Mouse (Mus musculus) right cerebral cortex, postnatal 36 days (tissue): ENCODE data around the gene Washc3.

Source experiments
- DNase-seq, 2 experiments: peaks; one replicate each; pipeline ENCODE4 v3.0.0; 2022; ENCODE audit warnings: low spot score in 2 of 2, mixed read lengths in 1 of 2

Gene Washc3

DNA sequence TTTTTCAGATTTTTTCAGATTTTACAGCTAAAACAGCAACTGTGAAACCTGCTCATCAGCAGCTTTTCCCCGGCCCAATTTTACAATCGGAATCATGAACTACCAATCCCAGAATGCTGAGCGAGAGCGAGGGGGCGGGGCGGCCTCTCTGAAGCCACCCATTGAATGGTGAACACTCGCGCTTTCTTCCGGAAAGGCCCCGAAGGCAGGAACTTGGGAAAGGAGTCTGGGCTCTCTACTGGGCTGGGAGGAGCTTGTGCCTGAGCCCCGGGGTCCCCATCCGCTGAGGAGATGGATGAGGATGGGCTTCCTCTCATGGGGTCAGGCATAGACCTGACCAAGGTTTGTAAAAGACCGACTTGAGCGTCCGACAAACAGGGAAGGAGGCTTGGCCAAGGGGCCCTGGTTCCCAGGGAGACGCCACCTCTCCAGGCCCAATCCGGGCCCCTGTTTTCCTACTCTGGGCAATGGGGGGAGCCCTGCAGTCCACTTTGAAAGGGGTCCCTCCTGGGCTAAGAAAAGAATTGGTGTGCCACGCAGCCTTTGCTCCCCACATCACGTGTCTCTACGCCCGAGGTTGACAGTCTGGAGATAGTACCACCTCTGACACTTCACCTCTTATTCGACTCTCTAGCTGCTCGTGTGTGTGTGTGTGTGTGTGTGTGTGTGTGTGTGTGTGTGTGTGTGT, at the start of gene Washc3:
Washc3 (plus strand) TSS at position 143 of the 688 bp plus-strand sequence.
- DNase-seq: peak; percentile 89 to 90

DNA sequence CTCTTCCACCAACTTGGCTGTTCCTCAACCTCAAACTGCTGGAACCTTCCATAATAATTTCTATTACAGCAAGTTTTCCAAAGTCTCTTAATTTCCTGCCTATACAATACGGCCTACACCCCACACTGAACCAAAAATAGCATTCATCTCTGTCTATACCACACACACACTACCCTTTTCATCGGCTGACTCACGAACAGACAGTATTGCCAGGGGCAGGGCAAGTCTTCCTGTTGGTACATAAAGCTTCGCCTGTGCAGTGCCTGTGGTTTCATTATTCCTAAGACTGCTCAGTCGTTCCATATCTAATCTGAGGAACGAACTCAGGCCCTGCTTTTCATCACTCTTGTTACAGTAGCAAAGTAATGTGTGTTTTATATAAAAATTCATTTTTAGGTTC, 49.2 kb upstream of the Washc3 start:
- DNase-seq: no peak

DNA sequence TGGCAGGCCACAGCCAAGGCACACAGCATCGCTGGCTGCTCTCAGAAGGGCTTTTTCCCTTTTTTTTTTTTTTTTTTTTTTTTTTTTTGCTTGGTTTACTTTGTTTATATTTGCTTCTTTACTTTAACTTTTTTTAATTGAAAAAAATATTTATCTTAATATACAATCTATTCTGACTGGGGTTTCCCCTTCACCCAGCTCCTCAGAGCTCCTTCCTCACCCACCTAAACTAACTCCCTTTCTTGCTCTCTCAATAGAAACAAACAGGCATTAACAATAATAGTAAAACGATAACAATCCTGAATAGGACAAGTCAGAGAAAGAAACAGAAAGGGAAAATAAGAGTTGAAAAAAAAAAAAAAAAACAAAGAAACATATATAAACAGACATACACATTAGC, 38.8 kb upstream of the Washc3 start:
- DNase-seq: no peak

DNA sequence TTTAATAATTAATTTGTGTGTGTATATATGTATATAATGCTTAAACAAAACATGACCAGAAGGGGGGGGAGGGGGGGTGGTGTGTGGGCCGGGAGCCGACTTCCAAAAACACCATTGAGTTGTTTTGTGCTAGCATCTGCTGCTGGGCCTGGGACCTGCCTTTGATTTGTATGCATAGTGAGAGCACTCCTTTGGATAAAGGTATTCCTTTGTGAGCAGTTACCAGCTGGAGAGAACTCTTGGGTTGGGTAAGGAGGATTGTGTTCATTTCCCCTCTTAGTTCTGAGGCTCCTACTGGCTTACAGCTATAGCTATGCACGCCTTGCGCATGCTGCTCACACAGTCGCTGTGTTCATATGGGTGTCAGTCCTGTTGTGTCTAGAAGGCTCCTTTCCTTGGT, 38.2 kb upstream of the Washc3 start:
- no peak for DNase-seq

DNA sequence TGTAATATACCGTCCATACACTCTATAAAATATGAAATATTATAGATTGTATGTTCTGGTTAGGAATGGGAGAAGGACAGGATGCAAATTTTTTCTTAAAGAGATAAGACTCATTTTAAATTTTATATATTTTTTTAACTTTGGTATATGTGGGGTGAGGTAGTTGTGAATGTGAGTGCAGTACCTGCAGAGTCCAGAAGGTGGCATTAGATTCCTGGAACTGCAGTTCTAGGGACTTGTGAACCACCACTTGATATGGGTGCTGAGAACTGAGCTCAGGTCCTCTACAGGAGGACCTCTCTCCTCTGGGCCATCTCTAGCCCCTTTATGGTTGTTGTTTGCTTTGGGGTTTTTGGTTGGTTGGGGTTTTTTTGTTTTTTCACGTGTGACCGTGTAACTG, 34.7 kb upstream of the Washc3 start:
- no peak for DNase-seq

DNA sequence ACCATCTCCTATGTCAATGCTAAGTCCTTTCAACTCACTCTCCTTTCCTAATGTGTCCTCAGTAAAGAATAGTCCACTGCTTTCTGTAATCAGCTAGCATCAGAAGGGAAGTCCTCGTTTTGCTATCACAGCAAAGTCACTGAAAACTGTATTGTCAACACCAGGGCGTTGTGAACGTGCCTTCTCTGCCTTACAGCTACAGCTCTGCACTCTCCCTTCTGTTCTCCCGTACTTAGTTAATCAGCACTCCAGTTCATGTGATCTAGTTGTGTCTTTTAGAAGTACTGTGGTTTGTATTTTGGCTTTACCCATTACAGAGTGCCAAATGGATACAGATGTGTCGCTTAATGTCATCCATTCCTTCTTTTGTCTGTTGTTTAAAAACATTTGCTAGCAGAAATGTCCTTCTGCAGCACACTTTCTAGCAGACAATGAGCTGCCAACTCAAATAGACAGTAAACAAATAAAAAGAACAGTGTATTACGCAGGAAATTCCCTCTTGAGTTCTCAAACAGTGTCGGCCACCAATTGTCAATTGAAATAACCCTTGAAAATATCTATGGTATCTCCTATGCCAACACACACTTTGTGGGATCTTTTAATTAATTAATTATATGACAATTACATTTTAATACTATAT, 33.3 kb upstream of the Washc3 start:
- DNase-seq: no peak

DNA sequence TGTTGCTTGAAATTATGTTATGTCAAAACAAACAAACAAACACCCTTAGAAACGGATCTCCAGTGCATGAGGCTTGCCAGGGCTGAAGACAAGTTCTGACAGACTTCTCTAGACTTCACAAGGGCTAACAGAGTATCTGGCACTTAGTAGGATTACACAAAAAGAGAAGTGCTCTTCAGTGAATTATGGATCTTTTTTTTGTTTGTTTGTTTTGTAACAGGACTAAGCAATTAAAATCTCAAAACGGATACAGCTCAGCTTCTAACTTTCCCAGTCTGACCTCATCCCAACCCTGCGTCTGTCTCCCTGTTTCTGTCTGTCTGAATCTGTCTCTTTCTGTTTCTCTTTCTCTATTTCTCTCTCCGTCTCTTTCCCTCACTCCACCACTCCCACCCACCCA, 352 bp upstream of the Washc3 start:
- DNase-seq: no peak

DNA sequence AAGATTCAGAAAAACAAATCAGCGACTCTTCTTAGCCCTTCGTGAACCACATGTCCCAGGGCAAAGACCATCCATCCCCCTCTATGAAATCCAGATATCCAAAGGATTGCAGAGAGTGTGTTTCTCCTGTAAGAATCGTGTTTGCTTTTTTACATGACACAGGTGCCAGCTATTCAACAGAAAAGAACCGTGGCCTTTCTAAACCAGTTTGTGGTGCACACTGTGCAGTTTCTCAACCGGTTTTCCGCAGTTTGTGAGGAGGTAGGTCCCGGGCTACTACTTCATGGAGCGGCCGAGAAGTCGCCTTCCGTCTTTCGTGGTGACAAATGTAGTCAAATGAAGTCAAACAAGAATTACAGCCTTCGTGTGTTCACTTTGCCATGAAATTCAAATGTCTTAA, 757 bp downstream of the Washc3 start:
- no peak for DNase-seq

DNA sequence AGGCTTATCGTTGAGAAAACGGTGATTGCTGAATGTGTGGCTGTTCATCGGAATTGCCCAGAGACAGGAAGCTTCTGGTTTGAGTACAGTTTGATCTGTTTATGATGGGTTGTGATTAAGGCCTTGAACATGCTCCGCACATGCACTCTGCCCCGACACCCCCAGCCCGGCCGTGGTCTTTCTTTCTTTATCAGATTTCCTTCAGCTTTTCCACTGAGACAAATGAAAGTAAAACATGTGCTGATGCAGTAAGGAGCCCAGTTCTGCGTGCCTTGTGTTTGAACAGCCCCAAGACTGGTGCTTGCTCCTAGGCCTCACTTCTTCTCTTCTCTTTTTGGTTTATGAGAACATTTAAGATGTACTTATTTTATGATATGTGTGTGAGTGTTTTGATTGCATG, 1.7 kb downstream of the Washc3 start:
- DNase-seq: no peak

DNA sequence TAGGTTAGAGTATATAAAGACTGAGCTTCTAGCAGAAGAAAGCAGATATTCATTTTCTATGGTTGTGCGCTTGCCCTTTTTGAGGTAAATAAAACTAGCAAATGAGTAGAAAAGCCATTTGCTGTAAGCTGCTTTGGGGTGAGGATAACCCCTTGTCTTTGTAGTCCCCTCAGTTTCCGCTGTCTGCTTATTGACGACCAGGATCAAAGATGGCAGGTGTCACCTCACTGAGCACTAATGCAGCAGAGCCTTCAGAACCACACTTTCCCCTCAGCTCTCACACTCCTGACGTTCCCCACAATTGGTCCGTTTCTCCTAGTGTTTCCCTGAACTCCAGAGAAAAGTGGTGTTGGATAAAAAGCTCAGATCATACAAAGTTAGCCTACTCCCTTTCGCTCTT, 2.3 kb downstream of the Washc3 start:
- no peak for DNase-seq

DNA sequence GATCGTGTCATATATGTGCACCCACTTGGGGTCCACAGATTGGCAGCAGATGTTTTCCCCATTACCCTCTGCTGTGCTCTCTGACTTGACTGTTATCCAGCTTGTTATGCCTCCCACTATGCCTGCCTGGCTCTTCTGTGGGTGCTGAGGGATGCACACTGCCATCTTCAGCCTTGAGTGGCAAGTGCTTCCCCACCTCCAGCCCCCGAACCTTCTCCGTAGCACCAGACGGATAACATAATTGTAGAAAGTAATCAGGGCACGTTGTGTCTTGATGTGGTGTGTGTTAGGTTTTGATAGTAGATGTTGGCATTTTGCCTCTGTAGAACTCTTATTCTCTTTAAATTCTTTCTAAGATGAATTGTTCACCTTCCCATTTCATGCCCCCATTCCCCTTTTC, 11.8 kb downstream of the Washc3 start:
- DNase-seq: no peak

DNA sequence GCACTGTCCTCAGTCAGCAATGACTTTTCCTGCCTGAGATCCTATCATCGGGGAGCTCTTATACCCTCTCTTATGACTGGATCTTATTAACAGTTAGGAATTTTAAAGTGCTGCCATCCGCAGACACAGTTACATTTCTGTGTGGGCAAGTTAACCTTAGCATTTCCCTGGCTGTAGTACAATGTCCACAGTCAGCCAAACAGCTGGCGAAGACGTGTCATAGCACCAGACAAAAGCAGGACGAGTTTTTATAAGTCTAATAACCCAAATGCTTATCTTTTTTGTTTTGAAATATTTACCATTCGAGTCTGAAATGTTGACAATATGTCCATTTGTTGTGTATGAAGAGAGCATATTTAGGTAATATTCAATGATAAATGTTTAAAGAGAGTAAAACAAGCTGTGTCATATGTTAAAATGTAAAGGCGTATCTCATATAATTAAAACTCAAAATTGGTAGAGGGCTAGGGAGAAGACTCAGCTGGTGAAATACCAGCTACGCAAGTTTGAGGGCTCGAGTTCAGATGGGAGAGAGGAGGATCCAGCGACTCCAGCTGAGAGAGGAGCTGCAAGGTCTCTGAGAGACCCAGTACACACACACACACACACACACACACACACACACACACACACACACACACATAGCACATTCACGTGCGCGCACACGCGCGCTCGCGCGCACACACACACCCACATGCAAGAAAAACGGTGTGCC, 14.1 kb downstream of the Washc3 start:
- no peak for DNase-seq

DNA sequence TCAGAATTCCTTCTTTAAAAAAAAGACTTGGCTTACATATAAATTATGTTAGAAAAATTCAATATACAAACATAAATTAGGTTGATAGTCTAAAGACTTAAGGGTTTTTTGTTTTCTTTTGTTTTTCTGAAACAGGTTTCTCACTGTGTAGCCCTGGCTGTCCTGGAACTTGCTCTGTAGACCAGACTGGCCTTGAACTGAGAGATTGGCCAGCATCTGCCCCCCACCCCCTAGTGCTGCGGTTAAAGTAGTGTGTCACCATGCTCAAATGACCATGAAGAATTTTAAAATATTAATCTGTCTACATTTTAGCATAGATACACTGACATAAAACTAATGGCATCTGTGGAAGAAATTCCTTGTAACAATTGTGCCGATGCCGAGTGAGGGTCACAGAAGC, 17.3 kb downstream of the Washc3 start:
- DNase-seq: no peak

DNA sequence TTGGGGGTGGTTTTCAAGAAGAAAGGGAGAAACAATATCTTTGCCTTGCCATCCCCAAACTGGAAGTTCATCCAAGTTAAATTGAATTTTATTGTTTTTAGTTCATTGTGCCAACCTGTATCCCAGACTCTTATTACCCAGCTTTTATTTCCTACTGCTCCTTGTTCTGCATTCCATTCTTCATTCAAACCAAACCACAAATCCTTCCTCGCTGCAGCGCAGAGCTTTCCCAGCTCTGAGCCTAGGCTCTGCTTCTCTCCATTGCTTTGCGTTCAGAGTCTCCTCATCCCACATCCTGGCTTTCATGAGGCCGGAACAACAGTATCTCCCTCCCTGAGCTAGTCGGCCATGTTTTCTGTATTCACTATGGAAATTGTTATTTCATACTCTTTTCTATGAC, 20.8 kb downstream of the Washc3 start:
- DNase-seq: no peak

DNA sequence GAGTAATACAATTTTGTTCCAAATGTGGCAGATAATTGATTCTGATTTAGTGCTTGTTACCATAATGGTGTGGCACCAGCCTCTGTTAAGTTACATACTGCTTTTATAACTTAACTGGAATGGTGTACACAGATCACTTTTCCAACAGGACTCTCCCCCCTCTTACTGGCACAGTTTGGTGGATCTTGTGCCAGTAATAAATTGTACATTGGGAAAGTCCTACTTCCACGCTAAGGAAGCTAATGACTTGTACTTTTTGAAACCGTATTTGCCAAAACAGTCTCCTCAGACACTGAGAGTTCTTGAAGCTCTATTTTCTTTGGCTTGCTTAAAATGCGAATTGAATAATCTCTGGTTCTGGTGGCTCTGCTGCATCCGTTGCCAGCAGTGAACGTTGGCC, 24.5 kb downstream of the Washc3 start:
- DNase-seq: no peak

DNA sequence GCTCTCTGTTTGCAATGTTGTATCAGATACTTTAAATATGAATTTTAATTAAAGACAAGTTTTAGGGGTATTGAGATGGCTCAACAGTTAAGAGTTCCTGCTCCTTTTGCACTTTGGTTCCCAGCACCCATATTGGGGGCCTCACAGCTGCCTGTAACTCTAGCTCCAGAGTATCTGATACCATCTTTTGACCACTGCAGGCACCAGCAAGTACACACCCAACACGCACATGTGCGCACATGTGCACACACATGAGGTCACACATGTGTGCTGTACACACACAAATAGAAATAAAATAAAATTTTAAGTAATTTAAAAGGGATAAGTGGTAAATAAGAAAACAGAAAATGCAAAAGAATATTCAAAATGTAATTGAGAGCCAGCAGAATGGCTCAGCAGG, 27.1 kb downstream of the Washc3 start:
- DNase-seq: no peak

DNA sequence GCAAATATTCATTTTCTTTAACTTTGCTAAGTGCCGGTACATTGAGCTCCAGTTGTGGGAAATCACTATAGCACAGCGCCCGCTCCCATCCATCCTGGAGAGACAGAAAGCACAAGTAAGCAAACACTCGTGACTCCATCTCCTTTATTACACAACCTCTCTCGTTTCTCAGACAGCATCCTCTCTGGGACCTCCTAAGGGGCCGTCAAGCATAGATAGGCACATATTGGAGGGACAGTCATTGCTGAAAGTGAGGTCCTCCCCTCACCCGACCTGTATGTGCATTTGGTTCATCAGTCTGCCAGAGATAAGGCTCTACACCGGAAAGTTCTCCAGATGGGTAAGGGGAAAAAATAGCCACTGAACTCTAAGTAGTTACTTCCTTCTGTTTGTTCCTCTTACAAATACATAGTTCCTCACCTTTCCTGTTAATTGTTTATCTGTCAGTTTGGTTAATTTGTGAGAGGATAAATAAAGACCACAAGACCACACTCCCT, 27.7 kb downstream of the Washc3 start:
- no peak for DNase-seq

DNA sequence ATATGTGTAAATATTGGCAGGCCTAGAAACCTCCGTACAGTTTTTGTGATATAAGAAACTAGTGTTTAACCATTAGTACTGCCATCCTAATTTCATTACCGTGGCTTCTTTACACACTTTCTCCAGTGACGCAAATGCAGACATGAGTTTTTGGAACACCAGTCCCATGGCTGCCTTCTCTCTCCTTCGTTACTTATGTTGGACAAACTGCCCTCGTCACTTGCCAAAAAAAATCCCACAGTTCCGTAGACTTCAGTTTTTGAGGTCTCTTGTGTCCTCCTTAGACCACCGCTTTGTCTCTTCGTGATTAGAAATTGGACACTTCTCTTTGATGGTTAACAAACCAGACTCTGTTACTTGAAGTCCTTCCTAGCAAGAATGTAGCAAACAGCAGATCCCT, 30.8 kb downstream of the Washc3 start:
- DNase-seq: no peak

DNA sequence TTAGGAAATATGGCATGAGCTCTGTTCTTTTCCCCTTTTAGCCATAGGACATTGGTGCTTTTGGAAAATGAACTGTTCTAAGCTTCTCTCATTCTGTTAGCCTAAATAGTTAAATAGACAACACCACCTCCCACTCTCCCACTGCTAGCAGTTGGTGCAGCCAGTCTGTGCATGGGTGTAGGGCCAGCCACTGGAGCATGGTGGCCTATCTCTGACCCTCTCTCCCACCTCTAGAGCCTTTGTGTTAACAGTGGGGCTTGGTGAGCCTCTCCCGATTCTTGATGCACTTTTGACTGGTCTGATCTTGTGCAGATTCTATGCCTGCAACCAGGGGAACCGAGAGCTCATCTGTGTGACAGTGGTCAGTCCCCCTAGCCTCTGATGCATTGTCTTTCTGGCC, 31.9 kb downstream of the Washc3 start:
- no peak for DNase-seq

DNA sequence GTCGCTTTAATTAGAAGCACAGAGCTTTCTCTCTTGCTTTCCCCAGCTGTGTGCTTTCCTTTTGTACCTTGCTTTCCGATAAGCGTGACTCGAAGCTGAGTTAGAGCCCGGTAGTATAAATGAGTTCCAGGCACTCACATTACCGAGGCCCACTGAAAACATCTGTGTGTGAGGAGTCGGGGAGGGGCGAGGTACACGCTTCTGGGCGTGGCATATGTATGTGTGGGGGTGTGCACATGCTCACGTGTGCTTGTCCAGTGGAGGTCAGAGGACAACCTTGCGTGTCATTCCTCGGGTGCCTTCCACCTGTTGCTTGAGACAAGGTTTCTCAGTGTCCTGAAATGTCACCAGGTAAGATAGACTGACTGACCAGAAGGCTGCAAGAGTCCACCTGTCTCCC, 43.8 kb downstream of the Washc3 start:
- no peak for DNase-seq

DNA sequence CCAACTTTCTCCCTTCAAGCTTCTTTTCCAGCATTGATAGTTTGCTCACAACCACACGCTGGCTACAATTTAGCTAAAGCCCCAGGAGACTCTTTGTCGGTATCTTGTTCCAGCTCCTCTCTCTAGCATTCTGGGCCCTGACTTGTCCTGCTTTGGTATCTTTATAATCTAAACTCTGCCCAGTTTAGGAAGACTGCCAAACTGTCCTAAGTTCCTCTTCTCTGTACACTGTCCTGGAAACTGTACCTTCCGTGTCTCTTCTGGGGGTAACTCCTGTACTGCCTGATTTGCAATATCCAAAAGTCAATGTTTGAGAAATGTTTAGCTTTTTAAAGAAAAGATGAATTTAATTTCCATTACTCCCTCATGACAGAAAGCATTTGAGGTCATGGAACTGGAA, 49.4 kb downstream of the Washc3 start:
- no peak for DNase-seq

DNA sequence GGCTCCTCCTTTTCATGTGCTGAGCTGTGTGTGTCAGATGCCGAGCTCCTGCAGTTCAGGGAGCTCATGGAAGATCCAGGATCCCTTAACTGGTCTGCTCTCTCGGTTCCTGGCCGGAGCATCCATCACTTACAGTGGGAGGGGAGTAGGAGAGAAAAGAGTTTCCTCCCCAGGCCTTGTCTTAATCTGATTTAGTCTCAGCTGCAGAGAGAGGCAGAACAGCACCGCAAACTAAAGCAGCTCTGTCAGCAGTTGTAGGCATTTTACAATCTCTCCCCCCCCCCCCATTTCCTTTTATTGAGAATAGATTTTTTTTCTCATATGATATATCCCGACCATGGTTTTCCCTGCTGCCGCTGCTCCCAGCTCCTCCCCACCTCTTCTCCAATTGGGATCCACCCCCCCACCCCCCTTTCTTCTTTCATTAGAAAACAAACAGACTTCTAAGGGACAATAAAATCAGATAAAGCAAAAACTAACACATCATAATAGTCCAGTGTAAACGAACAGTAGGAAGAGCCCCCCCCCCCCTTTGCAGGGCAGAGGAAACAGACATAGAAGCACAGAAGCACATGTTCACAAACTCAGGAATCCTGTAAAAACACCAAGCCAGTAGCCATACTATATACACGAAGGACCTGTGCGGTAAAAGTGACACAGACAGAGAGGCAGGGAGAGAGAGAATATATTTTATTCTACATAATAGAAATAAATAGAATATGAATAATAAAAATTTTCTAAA, 51.4 kb downstream of the Washc3 start:
- no peak for DNase-seq
